Mouse (Mus musculus) CH12.LX (cell line): ENCODE data around the gene Arrdc2. TPM values are rescaled to one million over a fixed set of nuclear protein-coding genes. Genes with fewer than 3 reads are reported as not detected.

ENCODE experiments used
- DNase-seq: peaks from one replicate; pipeline ENCODE4 v3.0.0-alpha.2; 2013; ENCODE audit errors: extremely low read depth
- H3K27ac ChIP-seq: 2 replicates; pipeline ENCODE4 v1.5.1; 2012; ENCODE audit warnings: low read depth, mild to moderate bottlenecking, control low read depth, moderate library complexity; ENCODE audit not compliant: insufficient read depth
- H3K27me3 ChIP-seq: replicated peaks from 2 replicates; pipeline ENCODE3; 2012; ENCODE audit warnings: inconsistent platforms
- H3K36me3 ChIP-seq, 2 experiments: replicated peaks in 1 of 2; 2 replicates each; pipeline versions ENCODE3 to v1.6.1; 2012; ENCODE audit warnings: inconsistent platforms in 1 of 2, low read length in 1 of 2, mild to moderate bottlenecking in 1 of 2, mixed read lengths in 1 of 2, moderate library complexity in 1 of 2; ENCODE audit not compliant: control insufficient read depth in 1 of 2, insufficient read depth in 1 of 2
- H3K4me1 ChIP-seq, 2 experiments: 2 replicates each; pipeline ENCODE4 v1.6.1; 2012; ENCODE audit warnings: inconsistent platforms in 1 of 2, moderate library complexity in 1 of 2; ENCODE audit not compliant: insufficient read depth in 2 of 2, control insufficient read depth in 1 of 2
- H3K4me2 ChIP-seq: 2 replicates; pipeline ENCODE4 v1.6.1; 2012; ENCODE audit warnings: low read depth, mild to moderate bottlenecking, control low read depth; ENCODE audit not compliant: poor library complexity, insufficient read depth, severe bottlenecking
- H3K4me3 ChIP-seq, 3 experiments: fragments of 150-350 bp in 1 of 3; sonication (generic) in 1 of 3; replicated peaks in 1 of 3; 2 replicates each; pipeline versions ENCODE3 to v1.5.1; 2011 to 2012; ENCODE audit warnings: low read depth in 2 of 3, low read length in 2 of 3, mild to moderate bottlenecking in 2 of 3, moderate library complexity in 2 of 3, control low read depth in 1 of 3, improper control_type of control experiment in 1 of 3, inconsistent platforms in 1 of 3, mixed read lengths in 1 of 3; ENCODE audit not compliant: poor library complexity in 1 of 3
- H3K79me2 ChIP-seq: replicated peaks from 2 replicates; pipeline ENCODE4 v1.6.1; 2012; ENCODE audit warnings: mild to moderate bottlenecking, moderate library complexity; ENCODE audit not compliant: control insufficient read depth, poor library complexity, insufficient read depth, severe bottlenecking; ENCODE audit errors: extremely low read depth
- H3K9ac ChIP-seq: 2 replicates; pipeline ENCODE4 v1.6.1; 2012; ENCODE audit warnings: low read depth, mild to moderate bottlenecking, control low read depth, moderate library complexity; ENCODE audit not compliant: insufficient read depth
- H3K9me3 ChIP-seq: replicated peaks from 2 replicates; pipeline ENCODE3; 2012; ENCODE audit warnings: low read length, inconsistent platforms, mixed read lengths
- BHLHE40 ChIP-seq: IDR thresholded peaks from 2 replicates; pipeline ENCODE4 v1.6.1; 2011; ENCODE audit warnings: mild to moderate bottlenecking, low read depth, low read length, improper control_type of control experiment
- CHD1 ChIP-seq: IDR thresholded peaks from 2 replicates; pipeline ENCODE4 v1.6.1; 2012; ENCODE audit warnings: low read depth, low read length, improper control_type of control experiment, inconsistent platforms
- CHD2 ChIP-seq: IDR thresholded peaks from 2 replicates; pipeline ENCODE4 v1.6.1; 2011; ENCODE audit warnings: low read length, improper control_type of control experiment
- CTCF ChIP-seq, 2 experiments: IDR thresholded peaks in 1 of 2; conservative IDR thresholded peaks in 1 of 2; 2 replicates each; pipeline ENCODE4 v1.5.1; 2011 to 2012; ENCODE audit warnings: low read depth in 2 of 2, low read length in 2 of 2, improper control_type of control experiment in 1 of 2, inconsistent platforms in 1 of 2, mild to moderate bottlenecking in 1 of 2, moderate library complexity in 1 of 2
- E2F4 ChIP-seq: IDR thresholded peaks from 2 replicates; pipeline ENCODE4 v1.6.1; 2011; ENCODE audit warnings: low read depth, low read length, improper control_type of control experiment; ENCODE audit not compliant: insufficient replicate concordance
- ELF1 ChIP-seq: IDR thresholded peaks from 2 replicates; pipeline ENCODE4 v1.6.1; 2014; ENCODE audit warnings: low read depth, mild to moderate bottlenecking, inconsistent platforms, low read length, improper control_type of control experiment
- EP300 ChIP-seq: IDR thresholded peaks from 2 replicates; pipeline ENCODE4 v1.6.1; 2011; ENCODE audit warnings: low read length, improper control_type of control experiment
- ETS1 ChIP-seq: conservative IDR thresholded peaks from 2 replicates; pipeline ENCODE4 v1.6.1; 2012; ENCODE audit warnings: low read depth, mild to moderate bottlenecking, inconsistent platforms, low read length, improper control_type of control experiment, moderate library complexity
- GABPA ChIP-seq: IDR thresholded peaks from 2 replicates; pipeline ENCODE4 v1.6.1; 2012; ENCODE audit warnings: low read depth, low read length, improper control_type of control experiment, inconsistent platforms; ENCODE audit not compliant: insufficient replicate concordance
- JUN ChIP-seq: IDR thresholded peaks from 2 replicates; pipeline ENCODE4 v1.6.1; 2011; ENCODE audit warnings: low read depth, mild to moderate bottlenecking, low read length, improper control_type of control experiment, moderate library complexity; ENCODE audit not compliant: insufficient read depth
- JUND ChIP-seq: conservative IDR thresholded peaks from 2 replicates; pipeline ENCODE4 v1.6.1; 2011; ENCODE audit warnings: low read depth, low read length, improper control_type of control experiment
- MAFK ChIP-seq: IDR thresholded peaks from 2 replicates; pipeline ENCODE4 v1.6.1; 2011; ENCODE audit warnings: low read length, improper control_type of control experiment; ENCODE audit not compliant: insufficient replicate concordance
- MAX ChIP-seq: IDR thresholded peaks from 2 replicates; pipeline ENCODE4 v1.6.1; 2011; ENCODE audit warnings: low read length, improper control_type of control experiment
- MAZ ChIP-seq: IDR thresholded peaks from 2 replicates; pipeline ENCODE4 v1.6.1; 2012; ENCODE audit warnings: low read depth, mild to moderate bottlenecking, inconsistent platforms, low read length, improper control_type of control experiment, moderate library complexity
- NRF1 ChIP-seq: IDR thresholded peaks from 2 replicates; pipeline ENCODE4 v1.6.1; 2014; ENCODE audit warnings: low read depth, mild to moderate bottlenecking, inconsistent platforms, low read length, improper control_type of control experiment, moderate library complexity
- POLR2A ChIP-seq: IDR thresholded peaks from 2 replicates; pipeline ENCODE4 v1.6.1; 2011; ENCODE audit warnings: low read depth, mild to moderate bottlenecking, improper control_type of control experiment, low read length
- POLR2AphosphoS2 ChIP-seq: IDR thresholded peaks from 2 replicates; pipeline ENCODE4 v1.6.1; 2011; ENCODE audit warnings: low read depth, low read length, improper control_type of control experiment
- RAD21 ChIP-seq: IDR thresholded peaks from 2 replicates; pipeline ENCODE4 v1.6.1; 2011; ENCODE audit warnings: low read depth, mild to moderate bottlenecking, low read length, improper control_type of control experiment, moderate library complexity
- RCOR1 ChIP-seq: conservative IDR thresholded peaks from 2 replicates; pipeline ENCODE4 v1.6.1; 2012; ENCODE audit warnings: low read depth, mild to moderate bottlenecking, inconsistent platforms, low read length, improper control_type of control experiment
- SIN3A ChIP-seq: IDR thresholded peaks from 2 replicates; pipeline ENCODE4 v1.6.1; 2012; ENCODE audit warnings: low read length, improper control_type of control experiment, inconsistent platforms
- TBP ChIP-seq: conservative IDR thresholded peaks from 2 replicates; pipeline ENCODE4 v1.6.1; 2011; ENCODE audit warnings: low read depth, low read length, improper control_type of control experiment
- TCF12 ChIP-seq: IDR thresholded peaks from 2 replicates; pipeline ENCODE4 v1.6.1; 2014; ENCODE audit warnings: low read depth, mild to moderate bottlenecking, inconsistent platforms, low read length, improper control_type of control experiment
- UBTF ChIP-seq: IDR thresholded peaks from 2 replicates; pipeline ENCODE4 v1.6.1; 2012; ENCODE audit warnings: low read depth, mild to moderate bottlenecking, inconsistent platforms, low read length, improper control_type of control experiment, moderate library complexity
- USF1 ChIP-seq: IDR thresholded peaks from 2 replicates; pipeline ENCODE4 v1.6.1; 2014; ENCODE audit warnings: low read depth, mild to moderate bottlenecking, inconsistent platforms, low read length, improper control_type of control experiment
- USF2 ChIP-seq: conservative IDR thresholded peaks from 2 replicates; pipeline ENCODE4 v1.6.1; 2011; ENCODE audit warnings: low read depth, low read length, improper control_type of control experiment
- ZC3H11A ChIP-seq: IDR thresholded peaks from 2 replicates; pipeline ENCODE4 v1.6.1; 2012; ENCODE audit warnings: low read depth, mild to moderate bottlenecking, inconsistent platforms, low read length, improper control_type of control experiment
- ZKSCAN1 ChIP-seq: IDR thresholded peaks from 2 replicates; pipeline ENCODE4 v1.6.1; 2012; ENCODE audit warnings: low read depth, inconsistent platforms, low read length, improper control_type of control experiment, borderline replicate concordance
- ZMIZ1 ChIP-seq: IDR thresholded peaks from 2 replicates; pipeline ENCODE4 v1.6.1; 2012; ENCODE audit warnings: low read depth, mild to moderate bottlenecking, inconsistent platforms, low read length, improper control_type of control experiment
- ZNF384 ChIP-seq: IDR thresholded peaks from 2 replicates; pipeline ENCODE4 v1.6.1; 2012; ENCODE audit warnings: low read depth, low read length, improper control_type of control experiment, inconsistent platforms
- dilution Hi-C: fragments of 300-500 bp; cut with MboI; formaldehyde crosslinking; loops from 2 replicates; pipeline ENCODE4 v1.14.3; 2020; ENCODE audit warnings: low sequenced_read_pairs; ENCODE audit not compliant: extremely low pct_unique_long_range_greater_than_20kb, extremely low pct_ligation_motif_present
- in situ Hi-C: fragments of 300-500 bp; cut with MboI; formaldehyde crosslinking; loops from 3 replicates; pipeline ENCODE4 v1.14.3; 2019; ENCODE audit warnings: low sequenced_read_pairs, low pct_ligation_motif_present, low pct_unique_long_range_greater_than_20kb, mixed read lengths
- polyA plus RNA-seq: library from polyadenylated mRNA; unstranded; fragments of >175 nt; gene quantifications from 2 replicates; pipeline ENCODE4 v1.2.1, GENCODE M21; 2012; ENCODE audit warnings: low read depth; ENCODE audit not compliant: insufficient read length
- total RNA-seq, 2 experiments: library from RNA; depleted of rRNA; stranded (reverse); fragments of 300-350 nt in 1 of 2; fragments of >200 nt in 1 of 2; gene quantifications; 2 replicates each; pipeline ENCODE4 v1.2.3; 2012 to 2014

Gene Arrdc2
- total and polyA plus RNA-seq, 3 experiments, result 5.6 to 8.0 (median 6.1) TPM

- TF ChIP-seq MAX (peak; percentile 42; the same call in 1 of the 2 replicates), POLR2A (peak; percentile 59; the same call in 1 of the 2 replicates), ELF1 (peak; percentile 68; the same call in 1 of the 2 replicates), ETS1 (peak; percentile 37; the same call in 1 of the 2 replicates), ZNF384 (no peak), POLR2AphosphoS2 (no peak), E2F4 (no peak), UBTF (no peak), JUN (no peak), RCOR1 (no peak), MAZ (peak; percentile 68; the same call in 1 of the 2 replicates), CHD2 (peak; percentile 81), CHD1 (no peak), ZMIZ1 (no peak), EP300 (0 out of 2 replicates have a peak, but pooled peaks have one; percentile 19), USF1 (peak; percentile 34; the same call in 1 of the 2 replicates), GABPA (no peak), CTCF (conservative IDR thresholded peaks at IDR 0.05 in 1 of 2, IDR thresholded peaks at IDR 0.05 in 1 of 2; ENCODE audit: low read depth in 2 of 2, low read length in 2 of 2) (no peak), TBP (no peak; the same call in 1 of the 2 replicates), ZC3H11A (no peak), RAD21 (no peak)
Measured at GRCm38 (mm10) chr8:70806541-70806940, 33.0 kb downstream of the Arrdc2 start (continued).

- Histone ChIP-seq H3K27ac (peak within 1 kb of the TSS; percentile 87; the same call in 1 of the 2 replicates), H3K79me2 (peaks cover 7% of the 10 kb centered on the region; the same call in 1 of the 2 replicates), H3K9ac (peak within 1 kb of the TSS; percentile 38; the same call in 1 of the 2 replicates), H3K4me2 (peak within 1 kb of the TSS; percentile 93), H3K4me1 (peaks cover 25 to 56% of the 10 kb centered on the region in 2 experiments), H3K4me3 (peak within 1 kb of the TSS; percentile 58 to 86 (median 68)), H3K27me3 (peaks cover 4% of the 10 kb centered on the region), H3K36me3 (peaks cover 0 to 2% of the 10 kb centered on the region in 2 experiments), H3K9me3 (no peaks in the 10 kb centered on the region)
- in situ Hi-C loops, result loop anchor here (5.0 kb wide), 1 partner anchor 37 kb away; no protein-coding TSS in a partner anchor
- TF ChIP-seq NRF1 (0 out of 2 replicates have a peak, but pooled peaks have one; percentile 7), TBP (0 out of 2 replicates have a peak, but pooled peaks have one; percentile 32), ZKSCAN1 (no peak), MAZ (no peak), TCF12 (peak; percentile 60), JUN (no peak), SIN3A (peak; percentile 62), POLR2A (peak; percentile 81), JUND (no peak), USF1 (peak; percentile 90), MAX (peak; percentile 47; the same call in 1 of the 2 replicates), RCOR1 (no peak), E2F4 (no peak), BHLHE40 (no peak), CTCF (conservative IDR thresholded peaks at IDR 0.05 in 1 of 2, IDR thresholded peaks at IDR 0.05 in 1 of 2; ENCODE audit: low read depth in 2 of 2, low read length in 2 of 2) (no peak), USF2 (peak; percentile 71), MAFK (no peak)
- dilution Hi-C loops, result no loop called here
- peak; percentile 82 for DNase-seq
Measured at GRCm38 (mm10) chr8:70804481-70805206, 34.9 kb downstream of the Arrdc2 start, which contains the start of gene Mast3. Gene Mast3 (minus strand): TSS chr8:70805054.
